Mouse (Mus musculus) embryonic fibroblast, embryonic 13.5 days (primary cell): ENCODE measurements around the gene Abca8a.

Experiments
- CTCF ChIP-seq: IDR thresholded peaks from 2 replicates; pipeline ENCODE4 v1.5.1; 2011; ENCODE audit warnings: mild to moderate bottlenecking, control low read depth, low read length, moderate library complexity, borderline replicate concordance; ENCODE audit not compliant: insufficient read depth
- POLR2A ChIP-seq: IDR thresholded peaks from 2 replicates; pipeline ENCODE4 v1.6.1; 2011; ENCODE audit warnings: low read depth, mild to moderate bottlenecking, control low read depth, low read length, moderate library complexity

DNA sequence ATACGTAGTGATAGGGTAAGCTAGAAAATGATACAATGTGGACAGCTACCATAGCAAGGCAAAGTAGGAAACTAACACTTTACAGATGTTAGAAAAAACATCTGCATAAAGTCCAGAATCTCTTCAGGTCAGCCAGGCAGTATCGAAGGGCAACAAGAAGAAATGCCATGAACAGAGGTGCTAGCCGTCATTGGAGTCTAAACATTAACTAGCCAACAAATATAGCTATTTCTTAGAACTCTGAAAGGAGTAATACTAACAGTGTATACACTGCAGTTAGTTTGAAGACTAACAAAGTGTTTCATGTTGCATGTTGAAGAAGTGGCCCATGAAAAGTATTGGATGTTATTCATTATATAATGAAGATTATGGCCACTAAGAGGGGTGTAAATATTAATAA lies 23.6 kb downstream of the Abca8a start:
- TF ChIP-seq CTCF (no peak), POLR2A (no peak)
